Mouse (Mus musculus): ENCODE data around the gene Dgki.

GRCm38 (mm10) chr6:37158880-37159279 lies 141.1 kb downstream of the Dgki start:
- TF ChIP-seq POLR2A (IDR thresholded peaks at IDR 0.05; ENCODE audit: insufficient read depth, low read depth, low read length) (no peak), CTCF (IDR thresholded peaks at IDR 0.05; ENCODE audit: insufficient read depth, low read depth, low read length) (no peak)
